Mouse (Mus musculus) gastrocnemius, postnatal 36 days (tissue): ENCODE data around the gene Cbl. TPM values are rescaled to one million over a fixed set of nuclear protein-coding genes. Genes with fewer than 3 reads are reported as not detected.

Experiments used
- DNase-seq, 2 experiments: peaks; one replicate each; pipeline ENCODE4 v3.0.0; 2022
- intact Hi-C: fragments of 180-260 bp; cut with DNase I; formaldehyde crosslinking; loops from one replicate; pipeline ENCODE4 v1.15.1; 2025
- total RNA-seq, 2 experiments: library from RNA; stranded (reverse); gene quantifications; 2 replicates each; pipeline ENCODE4 v1.2.3; 2021

Cbl gene
- total RNA-seq, 2 experiments from 2014 or later, result 7.8 to 10.4 TPM

DNA sequence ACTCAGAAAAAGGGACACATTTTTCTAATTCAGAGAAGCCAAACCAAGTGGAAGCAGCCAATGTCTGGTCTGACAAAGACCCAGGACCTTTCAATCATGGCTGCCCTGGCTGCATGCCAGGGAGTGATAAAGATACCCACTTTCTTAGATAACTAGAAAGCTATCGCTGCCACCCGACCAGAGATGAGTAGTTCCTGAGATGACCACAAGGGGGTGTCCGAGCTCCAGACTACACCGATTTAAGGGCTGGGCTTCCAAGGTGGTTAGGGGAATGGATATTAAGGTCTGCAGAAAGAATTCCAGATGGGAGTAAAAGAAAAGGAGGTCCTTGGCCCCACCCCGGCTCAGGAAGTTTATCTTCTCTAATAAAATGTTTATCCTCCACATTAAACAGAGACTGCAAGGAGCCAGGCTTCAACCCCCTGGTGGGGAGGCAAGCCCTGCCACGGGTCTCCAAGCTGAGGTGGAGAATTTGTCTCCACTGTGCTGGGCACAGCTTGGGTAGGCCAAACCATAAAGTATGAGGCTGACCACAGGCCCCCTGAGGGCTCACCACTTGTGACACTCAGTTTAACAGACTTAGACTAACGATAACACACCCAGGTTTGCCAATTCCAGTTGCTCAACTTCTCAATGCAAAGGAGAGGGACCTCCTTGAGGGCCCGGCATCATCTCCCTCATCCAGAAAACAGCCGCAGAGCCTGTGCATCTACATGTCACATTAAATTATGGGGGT, 124.3 kb downstream of the Cbl start:
- peak; percentile 58 to 73 for DNase-seq
- intact Hi-C loops, result no loop called here

DNA sequence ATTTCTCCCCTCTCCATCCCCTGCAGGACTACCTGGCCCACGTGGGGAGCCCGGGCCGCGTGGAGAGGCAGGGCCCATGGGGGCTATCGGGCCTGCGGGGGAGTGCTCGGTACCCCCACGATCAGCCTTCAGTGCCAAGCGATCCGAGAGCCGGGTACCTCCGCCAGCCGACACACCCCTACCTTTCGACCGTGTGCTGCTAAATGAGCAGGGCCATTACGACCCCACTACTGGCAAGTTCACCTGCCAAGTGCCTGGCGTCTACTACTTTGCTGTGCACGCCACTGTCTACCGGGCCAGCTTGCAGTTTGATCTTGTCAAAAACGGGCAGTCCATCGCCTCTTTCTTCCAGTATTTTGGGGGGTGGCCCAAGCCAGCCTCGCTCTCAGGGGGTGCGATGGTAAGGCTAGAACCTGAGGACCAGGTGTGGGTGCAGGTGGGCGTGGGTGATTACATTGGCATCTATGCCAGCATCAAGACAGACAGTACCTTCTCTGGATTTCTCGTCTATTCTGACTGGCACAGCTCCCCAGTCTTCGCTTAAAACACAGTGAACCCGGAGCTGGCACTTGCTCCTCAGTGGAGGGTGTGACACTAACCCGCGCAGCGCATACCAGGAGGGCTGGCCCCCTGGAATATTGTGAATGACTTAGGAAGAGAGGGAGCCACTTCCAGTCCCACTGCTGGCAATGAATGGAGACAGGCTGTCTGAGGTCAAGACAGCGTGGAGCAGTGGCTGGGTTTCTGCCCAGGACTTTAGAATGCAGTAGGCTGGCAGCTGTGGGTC, 125.4 kb downstream of the Cbl start:
- DNase-seq, result peak in 1 of 2 experiments; percentile 8
- intact Hi-C loops, result no loop called here

DNA sequence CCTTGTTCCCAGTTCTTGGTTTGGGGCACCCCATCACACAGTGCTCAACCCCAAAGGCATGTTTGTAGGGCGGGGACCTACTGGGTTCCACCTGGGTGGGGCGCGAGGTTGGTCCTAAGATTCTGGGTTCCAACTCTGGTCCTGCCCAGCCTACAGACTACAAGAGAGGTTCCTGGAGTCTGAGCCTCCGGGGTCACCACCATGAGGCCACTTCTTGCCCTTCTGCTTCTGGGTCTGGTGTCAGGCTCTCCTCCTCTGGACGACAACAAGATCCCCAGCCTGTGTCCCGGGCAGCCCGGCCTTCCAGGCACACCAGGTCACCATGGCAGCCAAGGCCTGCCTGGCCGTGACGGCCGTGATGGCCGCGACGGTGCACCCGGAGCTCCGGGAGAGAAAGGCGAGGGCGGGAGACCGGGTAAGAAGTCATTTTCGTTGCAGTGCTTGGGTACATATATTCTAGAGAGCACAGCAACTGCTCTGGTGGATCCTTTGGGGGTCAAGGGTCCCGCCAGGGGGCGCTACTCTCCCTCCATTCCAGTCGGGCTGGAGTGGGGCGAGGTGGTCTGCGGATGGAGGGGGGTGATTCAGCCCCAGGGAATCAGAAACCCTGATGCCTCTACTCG, 126.2 kb downstream of the Cbl start:
- intact Hi-C loops, result no loop called here
- DNase-seq, result peak in 1 of 2 experiments; percentile 38

DNA sequence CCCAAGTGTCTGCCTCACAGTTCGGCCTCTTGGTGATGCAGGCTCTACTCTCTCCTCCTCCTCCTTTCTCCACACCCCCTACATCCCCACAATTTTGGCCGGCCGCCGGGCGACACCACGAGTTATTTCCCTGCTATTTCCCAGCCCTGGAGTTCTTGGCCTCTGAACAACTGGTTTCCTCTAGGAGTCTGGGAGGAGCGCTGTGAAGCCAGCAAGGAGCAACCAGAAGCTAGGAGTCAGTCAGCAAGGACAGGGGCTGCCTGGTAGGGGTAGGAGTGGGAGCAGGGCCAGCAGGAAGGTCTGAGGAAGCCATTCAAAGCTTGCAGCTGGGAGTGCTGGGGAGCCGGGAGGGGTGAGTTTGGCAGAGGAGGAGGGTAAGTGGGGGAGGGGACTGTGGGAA, 126.7 kb downstream of the Cbl start, which contains the start of gene C1qtnf5:
TSS of gene C1qtnf5 (plus strand) at position 136 of the 400 bp plus-strand sequence.
- DNase-seq, result peak; percentile 81 to 93
- intact Hi-C loops, result no loop called here

DNA sequence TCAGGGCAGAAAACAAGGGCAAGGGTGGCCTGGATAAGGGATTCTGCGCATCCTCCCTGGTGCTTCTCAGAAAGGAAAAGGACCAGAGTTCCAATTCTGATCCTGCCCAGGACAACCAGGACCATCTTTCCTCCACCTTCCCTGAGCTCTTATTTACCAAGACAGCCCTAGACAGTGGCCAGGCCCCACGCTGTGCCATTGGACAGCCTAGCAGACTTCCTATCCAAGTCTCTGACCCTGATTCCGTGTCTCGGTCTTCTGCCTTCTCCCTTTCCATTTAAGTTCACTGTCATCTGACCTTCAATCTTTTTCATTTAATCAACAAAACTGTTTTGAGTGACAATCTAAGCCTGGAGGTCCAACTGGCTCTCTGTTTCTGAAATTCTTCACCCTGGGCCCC, 127.3 kb downstream of the Cbl start:
- peak in 1 of 2 experiments; percentile 3 for DNase-seq
- intact Hi-C loops, result no loop called here

DNA sequence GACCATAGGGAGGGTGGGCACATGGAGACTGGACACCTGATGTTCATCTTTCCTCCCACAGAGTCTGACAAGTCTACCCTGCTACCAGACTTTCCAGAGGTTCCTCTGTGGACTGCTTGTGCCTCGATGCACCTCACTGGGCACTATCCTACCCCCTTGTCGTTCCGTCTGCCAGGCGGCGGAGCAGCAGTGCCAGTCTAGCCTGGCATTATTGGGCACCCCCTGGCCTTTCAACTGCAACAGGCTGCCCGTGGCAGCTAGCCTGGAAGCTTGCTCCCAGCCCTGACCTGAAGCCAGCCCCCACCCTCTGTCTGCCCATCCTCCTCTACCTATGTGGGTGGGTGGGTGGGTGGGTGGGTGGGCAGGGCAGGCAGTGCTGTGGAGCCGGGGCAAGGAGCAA, 127.7 kb downstream of the Cbl start:
- intact Hi-C loops, result no loop called here
- no peak for DNase-seq

DNA sequence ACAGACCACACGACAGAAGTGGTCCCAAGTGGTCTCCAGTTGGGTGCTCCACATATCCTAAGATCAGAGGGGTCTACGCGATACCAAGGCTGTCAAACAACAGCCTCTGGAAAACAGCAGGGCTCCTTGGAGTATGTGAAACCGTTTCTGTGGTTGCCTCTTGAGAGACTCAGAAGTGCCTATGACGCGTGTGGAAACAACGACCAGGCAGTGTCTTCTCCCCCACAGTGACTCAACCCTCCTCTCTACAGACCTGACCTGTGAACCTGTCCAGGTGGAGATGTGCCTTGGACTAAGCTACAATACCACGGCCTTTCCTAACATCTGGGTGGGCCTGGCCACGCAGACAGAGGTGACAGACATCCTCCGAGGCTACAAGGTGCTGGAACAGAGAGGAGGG, 128.1 kb downstream of the Cbl start:
- intact Hi-C loops, result no loop called here
- DNase-seq, result no peak

DNA sequence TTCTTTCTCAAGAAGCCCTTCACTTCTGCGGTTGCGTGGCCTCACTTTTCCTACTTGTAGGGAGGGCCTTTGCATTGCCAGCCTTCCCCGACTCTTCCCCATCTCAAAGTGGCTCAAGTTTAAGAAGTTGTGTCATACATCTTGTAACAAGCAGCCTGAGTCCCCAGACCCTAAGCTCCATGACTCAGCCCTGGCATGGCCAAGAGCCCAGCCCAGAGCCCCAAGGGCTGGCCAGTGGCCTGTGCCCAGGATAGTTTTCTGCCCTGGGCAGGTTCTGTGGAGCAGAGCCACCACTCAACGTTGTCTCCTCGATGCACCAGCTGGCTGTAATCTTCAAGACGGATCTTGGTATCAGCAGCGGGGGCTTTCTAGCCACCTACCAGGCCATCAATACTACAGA, 129.0 kb downstream of the Cbl start:
- DNase-seq, result no peak
- intact Hi-C loops, result no loop called here

DNA sequence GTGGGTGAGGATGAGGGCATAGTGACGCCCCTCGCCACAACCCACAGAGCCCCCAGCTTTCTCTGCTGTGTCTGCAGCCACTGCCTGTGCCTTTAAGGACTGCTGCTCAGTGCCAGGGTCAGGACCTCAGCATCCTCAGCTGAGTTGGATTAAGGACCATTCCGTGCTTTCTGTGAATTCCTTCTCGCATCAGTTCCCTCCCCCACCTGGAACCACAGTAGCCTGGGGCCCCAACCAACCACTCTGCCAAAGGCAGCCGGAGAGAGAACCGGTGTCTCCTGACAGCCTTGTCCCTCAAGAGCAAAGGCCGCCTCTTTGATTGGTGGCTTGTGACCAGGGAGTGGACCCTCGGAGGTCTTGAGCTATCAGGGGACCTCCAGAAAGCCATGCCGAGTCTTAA, 132.4 kb downstream of the Cbl start, which contains the start of gene Mfrp:
TSS of gene Mfrp (plus strand) at position 240 of the 400 bp plus-strand sequence.
- intact Hi-C loops, result no loop called here
- no peak for DNase-seq

DNA sequence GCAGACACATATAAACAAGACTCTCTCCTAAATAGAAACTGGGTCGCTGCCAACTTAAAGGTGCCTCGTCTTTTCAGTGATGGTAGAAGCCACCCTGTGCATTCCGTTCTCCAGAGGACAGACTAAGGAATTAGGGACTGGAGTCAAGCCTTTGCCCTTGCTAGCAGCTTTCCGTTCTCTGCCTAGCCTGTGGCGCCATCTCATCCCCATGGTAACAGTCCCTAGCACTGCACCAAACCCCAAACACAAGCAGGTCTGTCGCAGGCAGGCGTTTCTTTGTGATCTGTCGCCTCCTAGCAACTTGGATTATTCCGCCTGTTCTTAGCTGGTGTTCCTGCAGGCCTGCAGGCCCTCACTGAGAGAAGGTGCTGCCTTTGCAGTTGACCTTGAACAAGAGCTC, 137.3 kb downstream of the Cbl start:
- no peak for DNase-seq

DNA sequence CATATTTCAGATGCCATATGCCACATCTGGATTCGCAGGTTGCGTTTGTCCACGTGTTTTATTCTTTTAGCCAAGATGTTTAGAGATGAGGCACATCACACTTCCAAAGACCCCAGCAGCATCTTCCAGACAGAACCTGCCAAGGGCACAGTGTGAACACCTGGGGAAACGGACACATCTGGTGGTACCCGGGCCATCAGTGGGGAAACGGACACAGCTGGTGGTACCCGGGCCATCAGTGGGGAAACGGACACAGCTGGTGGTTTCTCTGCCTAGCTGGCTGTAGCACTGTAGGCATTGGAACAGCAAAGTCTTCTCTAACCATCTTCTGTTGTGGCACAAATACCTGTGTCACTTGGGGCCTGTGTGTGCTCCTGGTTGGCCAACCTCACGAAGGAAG, 138.1 kb downstream of the Cbl start:
- intact Hi-C loops, result no loop called here
- DNase-seq, result no peak

More for the DNA sequence above, 137.3 kb downstream of the Cbl start:
- intact Hi-C loops, result no loop called here

DNA sequence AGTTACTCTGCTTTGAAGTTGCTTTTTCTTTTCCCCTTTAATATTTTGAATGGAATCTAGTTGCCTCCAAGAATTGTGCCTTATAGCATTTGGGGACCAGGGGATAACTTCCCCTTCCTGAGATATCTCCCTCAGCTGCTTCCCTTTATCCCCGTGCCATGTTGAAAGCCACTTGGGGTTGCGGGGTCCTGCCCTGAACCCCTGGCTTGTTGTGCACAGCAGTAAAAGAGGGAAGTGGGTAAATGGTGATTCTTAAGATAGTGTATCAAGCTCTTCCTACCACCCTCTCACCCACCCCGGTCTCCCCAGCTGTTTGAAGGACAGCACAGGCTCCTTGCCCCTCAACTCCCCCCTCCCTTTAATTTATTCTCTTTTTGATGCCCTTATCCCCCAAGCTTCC, 139.1 kb downstream of the Cbl start:
- DNase-seq, result no peak
- intact Hi-C loops, result no loop called here

DNA sequence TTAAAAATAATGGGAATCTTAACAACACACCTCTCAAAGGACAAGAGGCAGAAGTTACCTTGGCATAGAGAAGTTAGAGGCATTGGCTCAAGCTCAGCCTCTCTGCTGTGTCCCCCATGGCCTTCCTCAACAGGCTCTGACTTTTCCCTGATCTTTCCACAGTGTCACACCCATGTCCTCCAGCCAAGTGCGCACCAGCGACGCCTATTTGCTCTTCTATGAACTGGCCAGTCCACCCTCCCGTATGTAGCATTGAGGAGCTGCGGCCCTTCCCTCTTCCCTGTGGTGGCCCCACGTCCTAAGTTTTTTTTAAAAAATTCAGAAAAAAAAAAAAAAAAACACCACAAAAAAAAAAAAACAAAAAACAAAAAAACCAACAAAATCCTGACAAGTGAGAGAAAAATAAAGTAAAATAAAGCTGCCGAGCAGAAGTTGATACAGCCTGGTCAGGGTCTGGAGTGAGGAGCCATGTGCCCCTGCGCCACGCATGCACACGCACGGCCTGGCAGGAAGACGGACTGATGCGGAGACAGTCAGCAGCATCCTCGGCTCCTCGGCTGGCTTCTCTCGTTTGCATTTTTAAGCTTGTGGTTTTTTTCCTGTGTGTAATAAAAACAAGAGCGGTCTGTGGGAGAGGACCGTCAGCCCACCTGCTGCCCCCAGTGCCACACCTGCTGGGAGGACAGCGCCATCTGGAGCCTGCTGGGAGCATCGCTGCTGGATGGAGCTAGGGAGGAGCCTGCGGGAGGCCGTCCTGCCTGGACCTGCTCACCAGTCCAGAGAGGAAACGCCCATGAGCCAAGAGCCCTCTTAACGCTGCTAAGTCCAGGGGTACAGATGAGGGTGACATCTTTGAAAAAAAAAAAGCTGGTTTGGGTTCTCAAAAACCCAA, 140.0 kb downstream of the Cbl start:
- intact Hi-C loops, result no loop called here
- peak in 1 of 2 experiments; percentile 73 for DNase-seq

Other genes with a start within 250 kb of the Cbl start
- 10 to 100 TPM; 13.2 to 18.7 TPM for gene Thy1, start 190.7 kb downstream of the Cbl start, total RNA-seq
- 100 to 1,000 TPM; 236 to 254 TPM for gene Usp2, start 167.0 kb downstream of the Cbl start, total RNA-seq
- gene Mfrp, start 132.3 kb downstream of the Cbl start, total RNA-seq, result not detected
- 1 to 10 TPM; 6.7 to 9.6 TPM for gene C1qtnf5, start 126.8 kb downstream of the Cbl start, total RNA-seq
- gene Gm49380, start 120.5 kb downstream of the Cbl start, total RNA-seq, result 1 to 10 TPM in 1 of 2 experiments, under 1 TPM in 1; 0.57 to 1.3 TPM
- gene Rnf26, start 120.5 kb downstream of the Cbl start, total RNA-seq, result 1 to 10 TPM; 2.1 to 3.6 TPM
- gene Mcam, start 99.6 kb downstream of the Cbl start, total RNA-seq, result 10 to 100 TPM; 24.2 to 31.2 TPM
- not detected for gene Ccdc153, start 6.6 kb upstream of the Cbl start, total RNA-seq
- gene Pdzd3, start 17.4 kb upstream of the Cbl start, total RNA-seq, result 1 to 10 TPM in 1 of 2 experiments, under 1 TPM in 1; 0.44 to 1.4 TPM
- gene Nlrx1, start 34.5 kb upstream of the Cbl start, total RNA-seq, result 10 to 100 TPM; 22.4 to 22.6 TPM
- gene Abcg4, start 54.6 kb upstream of the Cbl start, total RNA-seq, result under 1 TPM; 0.48 to 0.74 TPM
- 1 to 10 TPM; 4.9 to 6.0 TPM for gene Hinfp, start 71.6 kb upstream of the Cbl start, total RNA-seq
- gene C2cd2l, start 86.2 kb upstream of the Cbl start, total RNA-seq, result 10 to 100 TPM; 12.8 to 14.2 TPM
- 10 to 100 TPM; 11.9 to 12.7 TPM for gene Dpagt1, start 92.0 kb upstream of the Cbl start, total RNA-seq
- gene H2afx, start 100.6 kb upstream of the Cbl start, total RNA-seq, result 10 to 100 TPM in 1 of 2 experiments, 1 to 10 TPM in 1; 10.0 to 12.9 TPM
- 10 to 100 TPM; 19.7 to 21.2 TPM for gene Hmbs, start 110.2 kb upstream of the Cbl start, total RNA-seq
- gene Vps11, start 127.6 kb upstream of the Cbl start, total RNA-seq, result 10 to 100 TPM; 15.4 to 16.2 TPM
- 10 to 100 TPM; 25.0 to 26.0 TPM for gene Hyou1, start 145.4 kb upstream of the Cbl start, total RNA-seq
- 100 to 1,000 TPM; 149 to 161 TPM for gene Slc37a4, start 162.8 kb upstream of the Cbl start, total RNA-seq
- 100 to 1,000 TPM; 584 to 735 TPM for gene Rps25, start 173.1 kb upstream of the Cbl start, total RNA-seq
- gene Trappc4, start 173.6 kb upstream of the Cbl start, total RNA-seq, result 10 to 100 TPM; 13.2 to 16.1 TPM
- 1 to 10 TPM; 5.0 to 5.3 TPM for gene Ccdc84, start 184.5 kb upstream of the Cbl start, total RNA-seq
- not detected for gene Foxr1, start 207.1 kb upstream of the Cbl start, total RNA-seq
- not detected for gene Upk2, start 220.9 kb upstream of the Cbl start, total RNA-seq
- 10 to 100 TPM; 25.7 to 42.5 TPM for gene Bcl9l, start 248.8 kb upstream of the Cbl start, total RNA-seq